Mouse (Mus musculus) embryonic facial prominence, embryonic 15.5 days (tissue): ENCODE data around the gene Cd38. TPM values are rescaled to one million over a fixed set of nuclear protein-coding genes. Genes with fewer than 3 reads are reported as not detected.

ENCODE experiments used
- ATAC-seq: fragments of 200-750 bp; cut with Nextera tagmentation; 2 replicates; pipeline ENCODE4 v1.8.0; 2017; ENCODE audit warnings: low read depth, moderate TSS enrichment; ENCODE audit not compliant: insufficient number of reproducible peaks, low FRiP score, low TSS enrichment
- H3K27ac ChIP-seq: fragments of 300-500 bp; sonication (generic); replicated peaks from 2 replicates; pipeline ENCODE4 v1.5.1; 2015; ENCODE audit warnings: mild to moderate bottlenecking, inconsistent platforms
- H3K27me3 ChIP-seq: fragments of 300-500 bp; sonication (generic); 2 replicates; pipeline ENCODE4 v1.6.1; 2015; ENCODE audit warnings: inconsistent platforms
- H3K36me3 ChIP-seq: fragments of 300-500 bp; sonication (generic); 2 replicates; pipeline ENCODE4 v1.6.1; 2015; ENCODE audit warnings: mild to moderate bottlenecking, inconsistent platforms
- H3K4me1 ChIP-seq: fragments of 300-500 bp; sonication (generic); 2 replicates; pipeline ENCODE4 v1.6.1; 2015; ENCODE audit warnings: inconsistent platforms
- H3K4me2 ChIP-seq: fragments of 300-500 bp; sonication (generic); replicated peaks from 2 replicates; pipeline ENCODE4 v1.6.1; 2015; ENCODE audit warnings: mild to moderate bottlenecking, inconsistent platforms
- H3K4me3 ChIP-seq: fragments of 300-500 bp; sonication (generic); replicated peaks from 2 replicates; pipeline ENCODE4 v1.5.1; 2015; ENCODE audit warnings: mild to moderate bottlenecking, inconsistent platforms
- H3K9ac ChIP-seq: fragments of 300-500 bp; sonication (generic); 2 replicates; pipeline ENCODE4 v1.6.1; 2015; ENCODE audit warnings: inconsistent platforms
- H3K9me3 ChIP-seq: fragments of 300-500 bp; sonication (generic); replicated peaks from 2 replicates; pipeline ENCODE4 v1.6.1; 2016; ENCODE audit warnings: inconsistent platforms
- WGBS: fragments of 180-500 bp; shearing (Covaris S2); methylation state at CpG from one replicate; pipeline ENCODE4 v1.1.7; 2015; 5-methylcytosine and 5-hydroxymethylcytosine counted together
- polyA plus RNA-seq: library from polyadenylated mRNA; unstranded; fragments of >200 nt; fragmentation: Nextera tagmentation; extraction: Ambion mirVana; gene quantifications from 2 replicates; pipeline ENCODE4 v1.2.1, GENCODE M21; 2015

The Cd38 gene
- polyA plus RNA-seq, 1 experiment from 2014 or later, result 6.5 TPM

DNA sequence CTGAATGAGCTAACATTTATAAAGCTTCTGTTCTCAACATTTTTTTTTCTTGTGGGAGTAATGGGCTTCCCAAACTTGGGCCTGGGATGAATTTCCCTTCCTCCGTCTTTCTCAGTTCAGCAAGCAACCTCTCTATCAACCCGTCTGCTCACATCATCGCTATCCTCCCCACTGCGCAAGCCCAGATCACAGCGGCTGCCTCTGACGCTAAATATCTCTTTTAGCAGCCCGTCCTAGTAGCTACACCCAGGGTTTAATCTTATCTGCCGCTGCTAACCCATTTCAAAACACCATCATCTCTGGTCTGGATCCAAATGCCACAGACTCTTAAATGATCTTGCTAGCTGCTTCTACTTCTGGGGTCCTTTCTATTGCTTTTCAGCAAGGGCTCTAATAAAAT lies 8.7 kb upstream of the Cd38 start:
- Histone ChIP-seq H3K9ac (no peak overlapping the region), H3K36me3 (no peaks in the 10 kb centered on the region), H3K4me3 (no peak overlapping the region), H3K4me1 (no peaks in the 10 kb centered on the region), H3K4me2 (no peak overlapping the region), H3K27me3 (no peaks in the 10 kb centered on the region), H3K27ac (no peak overlapping the region), H3K9me3 (no peaks in the 10 kb centered on the region)
- no peak for ATAC-seq
- WGBS, result 89% methylated on average over 8 of the region's 8 CpGs

DNA sequence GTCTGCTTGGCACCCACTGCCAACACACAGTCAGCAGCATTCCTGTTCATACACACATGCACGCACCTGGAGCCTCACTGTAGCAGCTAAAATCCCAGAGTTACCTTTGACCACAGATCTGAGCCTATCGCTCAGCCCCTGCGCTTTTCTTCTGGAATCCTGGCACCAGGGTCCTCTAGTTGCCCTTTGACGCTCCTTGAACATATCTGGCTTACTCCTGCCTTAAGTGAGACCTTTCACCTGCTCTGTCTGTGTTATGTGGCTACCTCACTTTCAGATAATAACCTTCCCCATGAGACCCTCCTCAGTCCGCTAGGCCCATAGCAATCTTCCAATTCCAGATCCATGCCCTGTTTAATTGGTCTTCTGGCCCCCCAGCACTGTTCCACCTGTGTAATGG lies 8.3 kb upstream of the Cd38 start:
- Histone ChIP-seq H3K4me3 (no peak overlapping the region), H3K36me3 (no peaks in the 10 kb centered on the region), H3K27me3 (no peaks in the 10 kb centered on the region), H3K27ac (no peak overlapping the region), H3K9me3 (no peaks in the 10 kb centered on the region), H3K4me1 (no peaks in the 10 kb centered on the region), H3K9ac (no peak overlapping the region), H3K4me2 (no peak overlapping the region)
- ATAC-seq, result no peak
- 91% methylated on average over 5 of the region's 5 CpGs for WGBS

DNA sequence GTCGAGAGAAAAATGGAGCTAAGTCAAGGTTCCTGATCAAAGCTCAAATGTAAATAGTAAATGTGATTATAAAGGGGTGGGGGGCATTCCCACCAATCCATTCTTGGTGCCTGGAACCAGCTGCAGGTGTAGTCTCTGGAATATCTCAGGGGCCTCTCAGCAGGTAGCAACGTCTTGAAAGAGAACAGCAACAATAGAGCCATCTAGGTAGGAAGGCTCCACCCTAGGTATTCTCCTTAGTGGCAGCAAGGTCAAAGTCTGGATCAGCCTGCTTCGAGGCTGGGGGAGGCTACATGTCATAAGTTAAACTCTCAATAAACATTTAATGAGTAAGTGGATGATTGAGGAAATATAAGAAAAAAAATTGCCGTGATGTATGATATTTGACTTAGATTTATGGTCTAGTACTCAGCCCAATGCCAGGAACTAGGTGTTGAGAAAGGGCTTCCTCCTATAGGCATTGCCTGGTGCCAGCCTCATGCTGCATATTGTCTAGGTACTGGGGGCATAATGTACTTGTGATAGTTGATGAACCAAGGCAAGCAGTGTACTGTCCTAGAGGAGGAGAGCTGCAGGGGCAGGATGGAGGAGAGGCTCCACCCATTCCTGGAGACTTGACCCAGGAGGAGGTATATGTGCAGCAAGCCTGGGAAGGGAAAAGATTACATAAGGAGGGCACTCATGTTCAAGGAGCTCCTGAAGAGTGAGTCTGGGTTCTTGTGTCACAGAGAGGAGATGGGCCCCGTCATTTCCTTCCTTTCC lies 7.5 kb upstream of the Cd38 start:
- Histone ChIP-seq H3K27me3 (no peaks in the 10 kb centered on the region), H3K9ac (no peak overlapping the region), H3K4me2 (no peak overlapping the region), H3K9me3 (no peaks in the 10 kb centered on the region), H3K36me3 (no peaks in the 10 kb centered on the region), H3K4me1 (no peaks in the 10 kb centered on the region), H3K4me3 (no peak overlapping the region), H3K27ac (no peak overlapping the region)
- 68% methylated on average over 5 of the region's 5 CpGs for WGBS
- no peak for ATAC-seq

DNA sequence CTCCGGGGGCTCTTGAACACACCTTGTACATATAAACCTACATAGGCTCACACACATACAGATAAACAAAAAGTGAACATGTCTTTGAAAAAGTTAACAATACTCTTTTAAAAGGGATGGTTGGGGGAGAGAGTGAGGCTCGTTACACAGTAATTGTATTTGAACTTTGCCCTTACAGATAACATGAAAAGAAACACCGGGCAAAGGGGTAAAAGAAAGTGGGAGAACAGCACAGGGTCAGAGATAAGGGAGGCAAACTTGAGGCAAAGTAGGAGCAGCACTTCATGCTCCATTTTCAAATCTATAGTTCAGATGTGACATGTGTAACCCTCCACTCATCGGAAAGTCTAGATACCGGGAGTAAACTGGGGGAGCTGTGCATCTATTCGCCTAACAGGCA lies 4.7 kb upstream of the Cd38 start:
- 70% methylated on average over 6 of the region's 6 CpGs for WGBS
- H3K36me3 ChIP-seq, result no peaks in the 10 kb centered on the region
- H3K9ac ChIP-seq, result no peak overlapping the region
- H3K27ac ChIP-seq, result no peak overlapping the region
- no peak overlapping the region for H3K4me3 ChIP-seq
- H3K4me1 ChIP-seq, result 0 out of 2 replicates have a peak, but pooled peaks cover 2% of the 10 kb centered on the region
- H3K27me3 ChIP-seq, result no peaks in the 10 kb centered on the region
- H3K4me2 ChIP-seq, result no peak overlapping the region
- no peak for ATAC-seq
- H3K9me3 ChIP-seq, result no peaks in the 10 kb centered on the region

DNA sequence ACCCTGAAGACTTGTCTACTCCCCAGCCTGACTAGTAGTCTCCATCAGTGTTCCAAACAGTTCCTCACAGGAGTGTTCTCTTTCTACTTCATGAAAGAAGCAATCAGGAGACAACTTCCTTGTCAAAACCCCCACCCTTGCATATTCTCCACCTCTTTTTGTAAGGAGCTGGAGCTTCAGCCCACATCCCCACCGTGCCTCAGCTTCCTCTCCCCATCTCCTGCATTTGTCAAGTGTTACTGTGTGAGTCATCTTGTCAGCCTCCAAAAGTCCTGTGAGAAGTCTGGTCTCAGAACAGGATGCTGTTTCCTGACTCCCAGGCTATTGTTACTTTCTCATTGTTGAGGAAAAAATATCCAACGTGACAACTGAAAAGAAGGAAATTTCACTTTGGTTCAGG lies 3.0 kb upstream of the Cd38 start:
- H3K4me2 ChIP-seq, result no peak overlapping the region
- H3K4me1 ChIP-seq, result peaks cover 9% of the 10 kb centered on the region; the same call in 1 of the 2 replicates
- WGBS, result 85% methylated on average over 2 of the region's 2 CpGs
- no peak for ATAC-seq
- no peak overlapping the region for H3K9ac ChIP-seq
- H3K36me3 ChIP-seq, result no peaks in the 10 kb centered on the region
- no peaks in the 10 kb centered on the region for H3K27me3 ChIP-seq
- H3K4me3 ChIP-seq, result no peak overlapping the region
- H3K9me3 ChIP-seq, result no peaks in the 10 kb centered on the region
- H3K27ac ChIP-seq, result no peak overlapping the region

DNA sequence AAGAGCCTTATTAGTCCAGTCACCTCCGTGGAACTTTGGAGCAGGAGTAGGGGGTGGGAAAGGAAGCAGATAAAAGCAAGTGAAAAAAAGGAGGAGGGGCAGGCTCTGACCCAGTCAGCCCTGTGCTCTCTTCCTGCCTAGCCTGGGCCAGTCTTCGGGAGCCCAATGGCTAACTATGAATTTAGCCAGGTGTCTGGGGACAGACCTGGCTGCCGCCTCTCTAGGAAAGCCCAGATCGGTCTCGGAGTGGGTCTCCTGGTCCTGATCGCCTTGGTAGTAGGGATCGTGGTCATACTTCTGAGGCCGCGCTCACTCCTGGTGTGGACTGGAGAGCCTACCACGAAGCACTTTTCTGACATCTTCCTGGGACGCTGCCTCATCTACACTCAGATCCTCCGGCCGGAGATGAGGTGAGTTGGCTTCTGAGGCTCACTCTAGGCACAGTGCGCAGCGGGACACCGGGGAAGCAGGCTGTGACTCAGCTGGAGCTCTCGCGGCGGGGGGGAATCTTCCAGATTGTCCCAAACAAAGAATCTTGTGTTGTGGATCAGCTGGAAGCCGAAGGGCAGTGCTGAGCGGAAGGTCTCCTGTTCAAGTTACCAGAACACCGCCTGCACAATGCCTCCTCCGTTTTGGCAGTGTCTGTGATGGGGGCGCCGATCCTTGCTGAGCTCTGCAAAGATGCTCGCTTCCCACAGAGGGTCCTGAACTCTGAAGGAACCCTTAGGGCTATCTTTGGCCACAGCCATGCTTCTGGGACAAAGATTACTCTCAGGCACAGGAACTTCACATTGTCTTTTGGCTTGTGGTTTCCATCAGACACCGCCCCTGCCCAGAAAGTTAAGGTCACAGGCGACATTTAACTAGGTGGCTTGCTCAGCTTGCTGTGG lies 603 bp downstream of the Cd38 start:
- Histone ChIP-seq H3K4me3 (peak overlapping the region; percentile 37), H3K4me2 (peak overlapping the region; percentile 61), H3K9me3 (no peaks in the 10 kb centered on the region), H3K27me3 (no peaks in the 10 kb centered on the region), H3K27ac (no peak overlapping the region), H3K4me1 (peaks cover 9% of the 10 kb centered on the region; the same call in 1 of the 2 replicates), H3K9ac (no peak overlapping the region), H3K36me3 (no peaks in the 10 kb centered on the region)
- 3% methylated on average over 28 of the region's 28 CpGs for WGBS
- no peak for ATAC-seq

DNA sequence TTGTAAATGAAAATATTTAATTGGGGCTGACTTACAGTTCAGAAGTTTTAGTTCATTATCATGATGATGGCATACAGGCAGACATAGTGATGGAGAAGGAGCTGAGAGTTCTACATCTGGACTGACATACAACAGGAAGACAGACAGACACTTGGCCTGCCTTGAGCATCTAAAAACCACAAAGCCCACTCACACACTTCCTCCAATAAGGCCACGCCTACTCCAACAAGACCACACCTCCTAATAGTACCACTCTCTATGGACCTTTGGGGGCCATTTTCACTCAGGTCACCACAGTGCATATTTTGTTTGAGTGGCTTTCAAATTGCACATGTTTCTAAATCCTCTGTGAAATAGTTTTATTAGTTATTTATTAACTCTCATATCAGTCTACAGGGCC lies 3.5 kb downstream of the Cd38 start:
- H3K4me1 ChIP-seq, result peaks cover 9% of the 10 kb centered on the region; the same call in 1 of the 2 replicates
- no peak overlapping the region for H3K4me2 ChIP-seq
- no peak for ATAC-seq
- 64% methylated on average over 1 of the region's 1 CpGs for WGBS
- H3K9me3 ChIP-seq, result no peaks in the 10 kb centered on the region
- no peak overlapping the region for H3K9ac ChIP-seq
- no peak overlapping the region for H3K27ac ChIP-seq
- H3K27me3 ChIP-seq, result no peaks in the 10 kb centered on the region
- no peaks in the 10 kb centered on the region for H3K36me3 ChIP-seq
- no peak overlapping the region for H3K4me3 ChIP-seq

GRCm38 (mm10) chr5:43872652-43873051 lies 4.3 kb downstream of the Cd38 start:
- Histone ChIP-seq H3K9ac (no peak overlapping the region), H3K36me3 (no peaks in the 10 kb centered on the region), H3K4me2 (no peak overlapping the region), H3K4me1 (peaks cover 9% of the 10 kb centered on the region; the same call in 1 of the 2 replicates), H3K27ac (no peak overlapping the region), H3K4me3 (no peak overlapping the region), H3K27me3 (no peaks in the 10 kb centered on the region), H3K9me3 (no peaks in the 10 kb centered on the region)
- 59% methylated on average over 1 of the region's 1 CpGs for WGBS
- no peak for ATAC-seq

DNA sequence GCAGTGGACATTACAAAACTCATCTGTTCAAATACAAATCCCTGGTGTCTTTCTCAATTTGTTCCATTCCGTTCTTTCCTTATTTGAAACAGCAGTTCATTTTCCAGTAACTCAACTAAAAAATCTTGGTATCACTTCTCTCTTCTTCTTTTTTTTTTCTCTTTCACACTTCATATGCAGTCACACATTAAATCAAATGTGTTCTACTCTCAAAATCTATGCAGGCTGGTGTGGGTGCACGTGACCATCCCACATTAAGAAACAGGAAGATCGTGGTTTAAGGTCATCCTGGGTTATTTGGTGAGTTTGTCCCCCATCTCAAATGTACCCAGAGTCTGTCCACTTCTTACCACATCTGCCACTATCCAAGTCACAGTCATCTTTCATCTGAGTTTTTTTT lies 13.7 kb downstream of the Cd38 start:
- 73% methylated on average over 3 of the region's 3 CpGs for whole genome bisulfite sequencing
- H3K27me3 ChIP-seq, result no peaks in the 10 kb centered on the region
- H3K4me3 ChIP-seq, result no peak overlapping the region
- 0 out of 2 replicates have a peak, but pooled peaks cover 5% of the 10 kb centered on the region for H3K4me1 ChIP-seq
- H3K4me2 ChIP-seq, result no peak overlapping the region
- ATAC-seq, result no peak
- no peaks in the 10 kb centered on the region for H3K9me3 ChIP-seq
- H3K9ac ChIP-seq, result no peak overlapping the region
- no peak overlapping the region for H3K27ac ChIP-seq
- H3K36me3 ChIP-seq, result no peaks in the 10 kb centered on the region

GRCm38 (mm10) chr5:43885060-43885820 lies 16.9 kb downstream of the Cd38 start:
- Histone ChIP-seq H3K9ac (no peak overlapping the region), H3K27me3 (no peaks in the 10 kb centered on the region), H3K4me3 (no peak overlapping the region), H3K4me2 (no peak overlapping the region), H3K9me3 (no peaks in the 10 kb centered on the region), H3K36me3 (no peaks in the 10 kb centered on the region), H3K4me1 (0 out of 2 replicates have a peak, but pooled peaks cover 5% of the 10 kb centered on the region), H3K27ac (no peak overlapping the region)
- no peak for ATAC-seq
- WGBS, result 21% methylated on average over 3 of the region's 3 CpGs

DNA sequence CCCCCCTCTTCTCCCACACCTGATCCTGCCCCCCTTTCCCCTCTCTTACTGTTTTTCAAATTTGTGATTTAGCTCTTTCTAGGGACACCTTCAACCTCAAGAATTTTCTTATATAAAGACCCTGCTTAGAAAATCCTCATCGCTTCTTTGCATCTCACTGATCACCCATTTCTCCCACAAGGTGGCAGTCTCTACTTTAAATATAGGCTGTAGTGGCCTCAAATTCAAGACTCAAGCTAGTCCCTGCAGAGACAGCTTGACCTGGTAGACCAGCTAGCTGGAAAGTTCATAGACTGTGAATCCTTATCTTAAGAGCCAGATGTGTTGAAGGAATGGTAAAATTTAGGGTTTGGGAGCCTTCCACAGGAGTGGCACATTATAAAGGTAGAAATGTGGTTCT lies 24.0 kb downstream of the Cd38 start:
- Histone ChIP-seq H3K4me2 (no peak overlapping the region), H3K4me3 (no peak overlapping the region), H3K36me3 (no peaks in the 10 kb centered on the region), H3K9me3 (no peaks in the 10 kb centered on the region), H3K27ac (no peak overlapping the region), H3K27me3 (no peaks in the 10 kb centered on the region), H3K9ac (no peak overlapping the region), H3K4me1 (no peaks in the 10 kb centered on the region)
- WGBS, result 12% methylated on average over 1 of the region's 1 CpGs
- ATAC-seq, result no peak
